Mouse (Mus musculus): ENCODE data around the gene Mlh1.

DNA sequence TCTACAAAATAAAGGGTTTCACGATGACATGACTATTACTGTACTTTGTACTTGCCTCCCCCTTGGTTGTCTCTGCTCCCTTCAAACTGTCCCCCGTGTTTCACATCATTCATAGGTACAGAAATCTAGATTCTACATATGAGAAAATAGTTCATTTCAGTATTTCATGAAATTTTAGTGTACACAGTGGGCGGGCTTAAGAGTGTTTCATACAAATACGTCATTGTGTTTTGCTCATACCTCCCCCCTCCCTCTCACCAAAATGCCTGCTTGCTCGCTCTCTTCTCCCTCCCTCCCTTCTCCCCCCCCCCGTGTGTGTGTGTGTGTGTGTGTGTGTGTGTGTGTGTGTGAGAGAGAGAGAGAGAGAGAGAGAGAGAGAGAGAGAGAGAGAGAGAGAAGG is 41.7 kb upstream of the Mlh1 start:
- no peak for TF ChIP-seq POLR2A (IDR thresholded peaks at IDR 0.05; ENCODE audit: borderline replicate concordance, low read depth, low read length)
- no peak for TF ChIP-seq CTCF (IDR thresholded peaks at IDR 0.05; ENCODE audit: low read depth, low read length)
